Mouse (Mus musculus): ENCODE data around the gene Ubc. TPM values are rescaled to one million over a fixed set of nuclear protein-coding genes. Genes with fewer than 3 reads are reported as not detected.
A peak's percentile ranks its signal among the peaks of the same experiment; 100 is the strongest.
"Not testable (repeated sequence)": the region's sequence is repeated elsewhere in the genome, so short reads cannot be mapped to it uniquely, and the experiment has no call there.

Gene Ubc
- polyA plus RNA-seq, 1 experiment from 2014 or later = 531 TPM

DNA sequence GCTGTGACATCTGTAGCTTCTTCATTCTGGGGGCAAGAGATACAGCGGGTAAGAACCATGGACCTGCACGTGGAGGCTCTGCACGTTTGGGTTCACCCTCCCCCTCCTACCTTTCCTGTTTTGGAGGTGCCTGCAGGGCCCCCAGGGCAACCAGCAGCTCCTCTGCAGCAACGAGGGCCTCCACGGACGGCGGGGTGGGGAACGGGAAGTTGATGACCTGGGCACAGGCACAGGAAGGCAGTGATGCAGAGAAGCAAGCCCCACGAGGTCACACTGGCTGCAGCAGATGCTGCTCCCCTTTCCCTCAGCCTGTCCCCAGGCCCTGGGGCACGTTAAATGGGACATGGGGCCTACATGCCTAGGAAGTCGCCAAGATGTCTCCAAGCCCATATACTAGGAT lies 29.1 kb upstream of the Ubc start:
- no peaks in the 10 kb centered on the region for H3K9me3 ChIP-seq (ENCODE audit: low read length)
- H3K27ac ChIP-seq (ENCODE audit: low read depth) = no peak overlapping the region
- peak; percentile 47 for DNase-seq
- no peak overlapping the region for H3K9ac ChIP-seq (replicated peaks)
- no peaks in the 10 kb centered on the region for H3K4me1 ChIP-seq (ENCODE audit: insufficient read depth)
- no peak overlapping the region for H3K4me3 ChIP-seq (ENCODE audit: low read depth, low read length)
- H3K4me2 ChIP-seq (ENCODE audit: low read depth, low read length) = no peak overlapping the region
- TF ChIP-seq CTCF (IDR thresholded peaks at IDR 0.05; ENCODE audit: low read depth) (no peak), EP300 (IDR thresholded peaks at IDR 0.05; ENCODE audit: low read depth) (no peak)
- no peaks in the 10 kb centered on the region for H3K27me3 ChIP-seq (ENCODE audit: insufficient read depth, low read length)
- ATAC-seq = no peak
- H3K36me3 ChIP-seq (replicated peaks; ENCODE audit: insufficient read depth, low read length) = peaks cover 85% of the 10 kb centered on the region
- 36% methylated on average over 11 of the region's 11 CpGs for WGBS (ENCODE audit: insufficient replicate concordance)

- H3K36me3 ChIP-seq (replicated peaks; ENCODE audit: insufficient read depth, low read length) = peaks cover 85% of the 10 kb centered on the region
- WGBS (ENCODE audit: insufficient replicate concordance) = 87% methylated on average over 12 of the region's 12 CpGs
- H3K4me1 ChIP-seq (ENCODE audit: insufficient read depth) = no peaks in the 10 kb centered on the region
- no peak overlapping the region for H3K4me2 ChIP-seq (ENCODE audit: low read depth, low read length)
- no peak overlapping the region for H3K4me3 ChIP-seq (ENCODE audit: low read depth, low read length)
- no peaks in the 10 kb centered on the region for H3K27me3 ChIP-seq (ENCODE audit: insufficient read depth, low read length)
- ATAC-seq (no peak), DNase-seq (no peak)
- no peak overlapping the region for H3K9ac ChIP-seq (replicated peaks)
- no peak overlapping the region for H3K27ac ChIP-seq (ENCODE audit: low read depth)
- TF ChIP-seq CTCF (IDR thresholded peaks at IDR 0.05; ENCODE audit: low read depth) = no peak
- no peak for TF ChIP-seq EP300 (IDR thresholded peaks at IDR 0.05; ENCODE audit: low read depth)
- H3K9me3 ChIP-seq (ENCODE audit: low read length) = no peaks in the 10 kb centered on the region
These were observed 28.6 kb upstream of the Ubc start for GRCm38 (mm10) chr5:125418636-125419035.

GRCm38 (mm10) chr5:125416183-125416582 lies 26.2 kb upstream of the Ubc start:
- no peak overlapping the region for H3K27ac ChIP-seq (ENCODE audit: low read depth)
- H3K9ac ChIP-seq (replicated peaks) = no peak overlapping the region
- no peaks in the 10 kb centered on the region for H3K4me1 ChIP-seq (ENCODE audit: insufficient read depth)
- ATAC-seq = no peak
- 88% methylated on average over 8 of the region's 8 CpGs for WGBS (ENCODE audit: insufficient replicate concordance)
- H3K27me3 ChIP-seq (ENCODE audit: insufficient read depth, low read length) = no peaks in the 10 kb centered on the region
- no peaks in the 10 kb centered on the region for H3K9me3 ChIP-seq (ENCODE audit: low read length)
- H3K36me3 ChIP-seq (replicated peaks; ENCODE audit: insufficient read depth, low read length) = peaks cover 69% of the 10 kb centered on the region
- TF ChIP-seq EP300 (IDR thresholded peaks at IDR 0.05; ENCODE audit: low read depth) (no peak), CTCF (IDR thresholded peaks at IDR 0.05; ENCODE audit: low read depth) (no peak)
- DNase-seq = no peak
- H3K4me3 ChIP-seq (ENCODE audit: low read depth, low read length) = no peak overlapping the region
- H3K4me2 ChIP-seq (ENCODE audit: low read depth, low read length) = no peak overlapping the region

- ATAC-seq (no peak), DNase-seq (no peak)
- peaks cover 6% of the 10 kb centered on the region; the same call in 1 of the 2 replicates for H3K4me1 ChIP-seq (ENCODE audit: insufficient read depth)
- H3K4me2 ChIP-seq (ENCODE audit: low read depth, low read length) = no peak overlapping the region
- no peak for TF ChIP-seq EP300 (IDR thresholded peaks at IDR 0.05; ENCODE audit: low read depth)
- TF ChIP-seq CTCF (IDR thresholded peaks at IDR 0.05; ENCODE audit: low read depth) = no peak
- H3K27ac ChIP-seq (ENCODE audit: low read depth) = no peak overlapping the region
- no peaks in the 10 kb centered on the region for H3K27me3 ChIP-seq (ENCODE audit: insufficient read depth, low read length)
- H3K36me3 ChIP-seq (replicated peaks; ENCODE audit: insufficient read depth, low read length) = peaks cover 49% of the 10 kb centered on the region
- no peak overlapping the region for H3K9ac ChIP-seq (replicated peaks)
- no peaks in the 10 kb centered on the region for H3K9me3 ChIP-seq (ENCODE audit: low read length)
- no peak overlapping the region for H3K4me3 ChIP-seq (ENCODE audit: low read depth, low read length)
- 82% methylated on average over 4 of the region's 4 CpGs for WGBS (ENCODE audit: insufficient replicate concordance)
These were observed 23.8 kb upstream of the Ubc start for GRCm38 (mm10) chr5:125413763-125414162.

DNA sequence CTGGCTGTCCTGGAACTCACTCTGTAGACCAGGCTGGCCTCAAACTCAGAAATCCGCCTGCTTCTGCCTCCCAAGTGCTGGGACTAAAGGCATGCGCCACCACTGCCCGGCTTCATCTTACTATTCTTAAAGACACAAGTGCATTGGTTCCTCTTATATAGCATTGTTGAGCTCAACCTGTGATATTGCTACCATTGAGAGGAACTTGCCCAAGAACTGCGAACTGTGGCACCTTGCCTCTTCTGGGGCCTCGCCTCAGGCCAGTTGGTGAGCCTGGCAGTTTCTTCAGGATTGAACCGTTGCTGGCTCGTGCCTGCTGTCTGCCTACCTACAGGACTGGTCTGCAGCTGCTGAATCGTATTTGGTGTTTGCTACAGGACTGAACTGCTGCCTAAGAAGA lies 22.5 kb upstream of the Ubc start:
- not testable (repeated sequence) for H3K4me2 ChIP-seq (ENCODE audit: low read depth, low read length); H3K9ac ChIP-seq (replicated peaks); H3K27ac ChIP-seq (ENCODE audit: low read depth); DNase-seq; H3K27me3 ChIP-seq (ENCODE audit: insufficient read depth, low read length); H3K9me3 ChIP-seq (ENCODE audit: low read length); H3K4me3 ChIP-seq (ENCODE audit: low read depth, low read length); ATAC-seq
- 72% methylated on average over 8 of the region's 8 CpGs for WGBS (ENCODE audit: insufficient replicate concordance)
- Histone ChIP-seq H3K36me3 (replicated peaks; ENCODE audit: insufficient read depth, low read length) (peaks cover 37% of the 10 kb centered on the region), H3K4me1 (ENCODE audit: insufficient read depth) (peaks cover 12% of the 10 kb centered on the region)

GRCm38 (mm10) chr5:125411972-125412530 lies 22.0 kb upstream of the Ubc start:
- Histone ChIP-seq H3K9ac (replicated peaks) (no peak overlapping the region), H3K4me2 (ENCODE audit: low read depth, low read length) (no peak overlapping the region), H3K36me3 (replicated peaks; ENCODE audit: insufficient read depth, low read length) (peaks cover 32% of the 10 kb centered on the region), H3K27ac (ENCODE audit: low read depth) (no peak overlapping the region), H3K9me3 (ENCODE audit: low read length) (no peaks in the 10 kb centered on the region), H3K27me3 (ENCODE audit: insufficient read depth, low read length) (no peaks in the 10 kb centered on the region), H3K4me1 (ENCODE audit: insufficient read depth) (peaks cover 17% of the 10 kb centered on the region), H3K4me3 (ENCODE audit: low read depth, low read length) (no peak overlapping the region)
- WGBS (ENCODE audit: insufficient replicate concordance) = 58% methylated on average over 5 of the region's 5 CpGs
- DNase-seq = peak; percentile 85
- no peak for ATAC-seq
- TF ChIP-seq CTCF (IDR thresholded peaks at IDR 0.05; ENCODE audit: low read depth) (peak; percentile 87), EP300 (IDR thresholded peaks at IDR 0.05; ENCODE audit: low read depth) (no peak)
